Mouse (Mus musculus) neural tube, embryonic 14.5 days (tissue): ENCODE results near the gene Ankrd11. TPM values are rescaled to one million over a fixed set of nuclear protein-coding genes. Genes with fewer than 3 reads are reported as not detected.

ENCODE experiments used
- ATAC-seq: fragments of 200-750 bp; cut with Nextera tagmentation; 2 replicates; pipeline ENCODE4 v1.8.0; 2017; ENCODE audit warnings: low read depth, mild to moderate bottlenecking, moderate TSS enrichment, moderate library complexity
- H3K27ac ChIP-seq: fragments of 300-500 bp; sonication (generic); 2 replicates; pipeline ENCODE4 v1.5.1; 2014; ENCODE audit warnings: low read depth, mild to moderate bottlenecking, control low read depth, low read length, moderate library complexity, mixed read lengths
- H3K27me3 ChIP-seq: fragments of 300-500 bp; sonication (generic); 2 replicates; pipeline ENCODE4 v1.6.1; 2014; ENCODE audit warnings: low read length; ENCODE audit not compliant: control insufficient read depth, insufficient read depth
- H3K36me3 ChIP-seq: fragments of 300-500 bp; sonication (generic); 2 replicates; pipeline ENCODE4 v1.6.1; 2014; ENCODE audit warnings: low read length, mixed read lengths; ENCODE audit not compliant: control insufficient read depth, insufficient read depth
- H3K4me1 ChIP-seq: fragments of 300-500 bp; sonication (generic); 2 replicates; pipeline ENCODE4 v1.6.1; 2014; ENCODE audit warnings: low read length; ENCODE audit not compliant: control insufficient read depth, insufficient read depth
- H3K4me2 ChIP-seq: fragments of 300-500 bp; sonication (generic); 2 replicates; pipeline ENCODE4 v1.6.1; 2014; ENCODE audit warnings: mild to moderate bottlenecking, low read depth, low read length, control low read depth
- H3K4me3 ChIP-seq: fragments of 300-500 bp; sonication (generic); 2 replicates; pipeline ENCODE4 v1.5.1; 2014; ENCODE audit warnings: low read depth, low read length, control low read depth, mixed read lengths
- H3K9ac ChIP-seq: fragments of 300-500 bp; sonication (generic); replicated peaks from 2 replicates; pipeline ENCODE4 v1.6.1; 2014; ENCODE audit warnings: low read depth, mild to moderate bottlenecking, control low read depth, low read length, mixed read lengths
- H3K9me3 ChIP-seq: fragments of 300-500 bp; sonication (generic); 2 replicates; pipeline ENCODE4 v1.6.1; 2016; ENCODE audit warnings: low read length; ENCODE audit not compliant: control insufficient read depth
- WGBS: fragments of 180-500 bp; shearing (Covaris S2); extraction: QIAGEN DNeasy Blood & Tissue Kit; methylation state at CpG from one replicate; pipeline ENCODE4 v1.1.7; 2014; 5-methylcytosine and 5-hydroxymethylcytosine counted together
- polyA plus RNA-seq: library from polyadenylated mRNA; unstranded; fragments of >200 nt; fragmentation: Nextera tagmentation; extraction: Ambion mirVana; gene quantifications from 2 replicates; pipeline ENCODE4 v1.2.1, GENCODE M21; 2014

Gene Ankrd11
- polyA plus RNA-seq, 1 experiment from 2014 or later = 43.8 TPM

- no peak overlapping the region for H3K4me2 ChIP-seq
- H3K36me3 ChIP-seq = no peaks in the 10 kb centered on the region
- ATAC-seq = no peak
- H3K9ac ChIP-seq = no peak overlapping the region
- 68% methylated on average over 3 of the region's 3 CpGs for WGBS
- H3K4me3 ChIP-seq = no peak overlapping the region
- no peaks in the 10 kb centered on the region for H3K27me3 ChIP-seq
- no peaks in the 10 kb centered on the region for H3K9me3 ChIP-seq
- H3K4me1 ChIP-seq = peaks cover 4% of the 10 kb centered on the region; the same call in 1 of the 2 replicates
- no peak overlapping the region for H3K27ac ChIP-seq
Observed at GRCm38 (mm10) chr8:123005328-123005727, 36.7 kb downstream of the Ankrd11 start.

- H3K9me3 ChIP-seq = no peaks in the 10 kb centered on the region
- no peak overlapping the region for H3K4me2 ChIP-seq
- ATAC-seq = no peak
- no peak overlapping the region for H3K4me3 ChIP-seq
- no peak overlapping the region for H3K27ac ChIP-seq
- H3K4me1 ChIP-seq = peaks cover 4% of the 10 kb centered on the region; the same call in 1 of the 2 replicates
- WGBS = 63% methylated on average over 14 of the region's 14 CpGs
- no peaks in the 10 kb centered on the region for H3K27me3 ChIP-seq
- H3K36me3 ChIP-seq = no peaks in the 10 kb centered on the region
- H3K9ac ChIP-seq = no peak overlapping the region
Observed at GRCm38 (mm10) chr8:123004033-123004922, 37.8 kb downstream of the Ankrd11 start.

- Histone ChIP-seq H3K4me3 (no peak overlapping the region), H3K9ac (no peak overlapping the region), H3K36me3 (no peaks in the 10 kb centered on the region), H3K9me3 (no peaks in the 10 kb centered on the region), H3K4me1 (peaks cover 4% of the 10 kb centered on the region; the same call in 1 of the 2 replicates), H3K27me3 (no peaks in the 10 kb centered on the region), H3K27ac (no peak overlapping the region), H3K4me2 (no peak overlapping the region)
- no peak for ATAC-seq
- WGBS = 85% methylated on average over 2 of the region's 2 CpGs
Observed at GRCm38 (mm10) chr8:123000311-123000710, 41.8 kb downstream of the Ankrd11 start.

GRCm38 (mm10) chr8:122997963-122998362, 44.1 kb downstream of the Ankrd11 start:
- no peak overlapping the region for H3K9ac ChIP-seq
- no peaks in the 10 kb centered on the region for H3K27me3 ChIP-seq
- H3K27ac ChIP-seq = no peak overlapping the region
- ATAC-seq = no peak
- H3K4me3 ChIP-seq = no peak overlapping the region
- H3K4me1 ChIP-seq = peaks cover 7% of the 10 kb centered on the region; the same call in 1 of the 2 replicates
- H3K36me3 ChIP-seq = no peaks in the 10 kb centered on the region
- H3K9me3 ChIP-seq = no peaks in the 10 kb centered on the region
- 70% methylated on average over 4 of the region's 4 CpGs for WGBS
- H3K4me2 ChIP-seq = no peak overlapping the region

GRCm38 (mm10) chr8:122993740-122994139, 48.3 kb downstream of the Ankrd11 start:
- no peaks in the 10 kb centered on the region for H3K36me3 ChIP-seq
- 40% methylated on average over 5 of the region's 5 CpGs for WGBS
- H3K27me3 ChIP-seq = no peaks in the 10 kb centered on the region

GRCm38 (mm10) chr8:122993031-122993430, 49.0 kb downstream of the Ankrd11 start:
- H3K4me2 ChIP-seq = no peak overlapping the region
- no peak for ATAC-seq
- no peaks in the 10 kb centered on the region for H3K36me3 ChIP-seq
- WGBS = 78% methylated on average over 3 of the region's 3 CpGs
- H3K9ac ChIP-seq = no peak overlapping the region
- H3K27me3 ChIP-seq = no peaks in the 10 kb centered on the region
- no peak overlapping the region for H3K27ac ChIP-seq
- H3K4me1 ChIP-seq = peaks cover 9% of the 10 kb centered on the region; the same call in 1 of the 2 replicates
- H3K9me3 ChIP-seq = no peaks in the 10 kb centered on the region
- no peak overlapping the region for H3K4me3 ChIP-seq

More at GRCm38 (mm10) chr8:122993740-122994139, 48.3 kb downstream of the Ankrd11 start:
- Histone ChIP-seq H3K9me3 (no peaks in the 10 kb centered on the region), H3K4me2 (no peak overlapping the region), H3K4me3 (no peak overlapping the region), H3K27ac (no peak overlapping the region), H3K4me1 (peaks cover 9% of the 10 kb centered on the region; the same call in 1 of the 2 replicates), H3K9ac (no peak overlapping the region)
- no peak for ATAC-seq

- Histone ChIP-seq H3K9me3 (no peaks in the 10 kb centered on the region), H3K36me3 (no peaks in the 10 kb centered on the region), H3K9ac (no peak overlapping the region), H3K4me1 (peaks cover 9% of the 10 kb centered on the region; the same call in 1 of the 2 replicates), H3K4me3 (no peak overlapping the region), H3K27ac (no peak overlapping the region), H3K27me3 (no peaks in the 10 kb centered on the region), H3K4me2 (no peak overlapping the region)
- WGBS = 15% methylated on average over 2 of the region's 2 CpGs
- no peak for ATAC-seq
Observed at GRCm38 (mm10) chr8:122992296-122992695, 49.8 kb downstream of the Ankrd11 start.

GRCm38 (mm10) chr8:122991368-122991767, 50.7 kb downstream of the Ankrd11 start:
- H3K9me3 ChIP-seq = no peaks in the 10 kb centered on the region
- peaks cover 9% of the 10 kb centered on the region; the same call in 1 of the 2 replicates for H3K4me1 ChIP-seq
- no peak overlapping the region for H3K4me2 ChIP-seq
- no peak overlapping the region for H3K9ac ChIP-seq
- no peak overlapping the region for H3K4me3 ChIP-seq
- ATAC-seq = no peak
- H3K36me3 ChIP-seq = no peaks in the 10 kb centered on the region
- WGBS = 86% methylated on average over 5 of the region's 5 CpGs
- no peak overlapping the region for H3K27ac ChIP-seq
- no peaks in the 10 kb centered on the region for H3K27me3 ChIP-seq

- WGBS = 90% methylated on average over 2 of the region's 2 CpGs
- H3K9ac ChIP-seq = no peak overlapping the region
- H3K4me2 ChIP-seq = no peak overlapping the region
- no peak overlapping the region for H3K4me3 ChIP-seq
- H3K27me3 ChIP-seq = no peaks in the 10 kb centered on the region
- H3K9me3 ChIP-seq = no peaks in the 10 kb centered on the region
- H3K36me3 ChIP-seq = no peaks in the 10 kb centered on the region
- no peak overlapping the region for H3K27ac ChIP-seq
- no peak for ATAC-seq
- H3K4me1 ChIP-seq = peaks cover 7% of the 10 kb centered on the region; the same call in 1 of the 2 replicates
Observed at GRCm38 (mm10) chr8:122989976-122990375, 52.1 kb downstream of the Ankrd11 start.
